Mouse (Mus musculus): Measurements from ENCODE around the gene Gfra4.

- no peak for TF ChIP-seq CTCF (IDR thresholded peaks at IDR 0.05; ENCODE audit: low read depth, low read length)
- no peak for TF ChIP-seq TAL1 (conservative IDR thresholded peaks at IDR 0.05; ENCODE audit: low read depth, low read length)
- no peak for TF ChIP-seq GATA1 (IDR thresholded peaks at IDR 0.05; ENCODE audit: borderline replicate concordance, low read length)
- TF ChIP-seq GATA2 (IDR thresholded peaks at IDR 0.05; ENCODE audit: borderline replicate concordance, low read depth, low read length), result no peak
Observed at GRCm38 (mm10) chr2:131053851-131054645, 11.2 kb upstream of the Gfra4 start.

Data from G1E (cell line).